Mouse (Mus musculus) cerebellum, postnatal 25 days (tissue): ENCODE data around the gene Catsper3.

Experiments
- DNase-seq, 2 experiments: peaks; one replicate each; pipeline ENCODE4 v3.0.0; 2021; ENCODE audit warnings: mixed read lengths in 2 of 2

Gene Catsper3

GRCm38 (mm10) chr13:55855793-55856192, 71.4 kb downstream of the Catsper3 start:
- no peak for DNase-seq

- DNase-seq = no peak
These were observed 74.1 kb downstream of the Catsper3 start for GRCm38 (mm10) chr13:55858463-55858862.
